Mouse (Mus musculus) hindbrain, embryonic 12.5 days (tissue): ENCODE data around the gene Gm8978. TPM values are rescaled to one million over a fixed set of nuclear protein-coding genes. Genes with fewer than 3 reads are reported as not detected.
"Not testable (repeated sequence)": the region's sequence is repeated elsewhere in the genome, so short reads cannot be mapped to it uniquely, and the experiment has no call there.

Experiments used
- ATAC-seq: fragments of 200-750 bp; cut with Nextera tagmentation; 2 replicates; pipeline ENCODE4 v1.8.0; 2017; ENCODE audit warnings: moderate TSS enrichment; ENCODE audit not compliant: low FRiP score
- H3K27ac ChIP-seq: fragments of 300-500 bp; sonication (generic); 2 replicates; pipeline ENCODE4 v1.5.1; 2016; ENCODE audit warnings: mild to moderate bottlenecking
- H3K27me3 ChIP-seq: fragments of 300-500 bp; sonication (generic); 2 replicates; pipeline ENCODE4 v1.6.1; 2016; ENCODE audit warnings: mild to moderate bottlenecking
- H3K36me3 ChIP-seq: fragments of 300-500 bp; sonication (generic); 2 replicates; pipeline ENCODE4 v1.6.1; 2016; ENCODE audit warnings: mild to moderate bottlenecking
- H3K4me1 ChIP-seq: fragments of 300-500 bp; sonication (generic); 2 replicates; pipeline ENCODE4 v1.6.1; 2016
- H3K4me2 ChIP-seq: fragments of 300-500 bp; sonication (generic); replicated peaks from 2 replicates; pipeline ENCODE4 v1.6.1; 2016; ENCODE audit warnings: mild to moderate bottlenecking
- H3K4me3 ChIP-seq: fragments of 300-500 bp; sonication (generic); 2 replicates; pipeline ENCODE4 v1.5.1; 2016; ENCODE audit warnings: mild to moderate bottlenecking
- H3K9ac ChIP-seq: fragments of 300-500 bp; sonication (generic); 2 replicates; pipeline ENCODE4 v1.6.1; 2016; ENCODE audit warnings: mild to moderate bottlenecking, moderate library complexity
- H3K9me3 ChIP-seq: fragments of 300-500 bp; sonication (generic); replicated peaks from 2 replicates; pipeline ENCODE4 v1.6.1; 2016; ENCODE audit warnings: mild to moderate bottlenecking
- WGBS: fragments of 180-500 bp; shearing (Covaris S2); methylation state at CpG from one replicate; pipeline ENCODE4 v1.1.7; 2016; 5-methylcytosine and 5-hydroxymethylcytosine counted together
- microRNA-seq: library from miRNA; unstranded; fragments of <30 nt; microRNA quantifications from one replicate; pipeline ENCODE4, GENCODE M21; 2017
- polyA plus RNA-seq: library from polyadenylated mRNA; unstranded; fragments of >200 nt; fragmentation: Nextera tagmentation; extraction: Ambion mirVana; gene quantifications from 2 replicates; pipeline ENCODE4 v1.2.1, GENCODE M21; 2016

The Gm8978 gene
- polyA plus RNA-seq = not detected in 2 replicates

- not testable (repeated sequence) for H3K27me3 ChIP-seq, ATAC-seq, H3K4me3 ChIP-seq, H3K9me3 ChIP-seq, H3K4me2 ChIP-seq, H3K4me1 ChIP-seq, H3K27ac ChIP-seq, H3K9ac ChIP-seq, H3K36me3 ChIP-seq
Measured at GRCm38 (mm10) chr19:33625152-33625551, at the start of gene Gm8978. Gene Gm8978 (minus strand): TSS chr19:33625252.

- peak overlapping the region; percentile 49 for H3K4me2 ChIP-seq
- peak; percentile 100 for ATAC-seq
- not testable (repeated sequence) for H3K9me3 ChIP-seq, H3K27me3 ChIP-seq, H3K4me1 ChIP-seq, H3K27ac ChIP-seq, H3K36me3 ChIP-seq
- H3K4me3 ChIP-seq = peak overlapping the region; percentile 39
- H3K9ac ChIP-seq = peak overlapping the region; percentile 49; the same call in 1 of the 2 replicates
- WGBS = 2% methylated on average over 10 of the region's 38 CpGs
Measured at GRCm38 (mm10) chr19:33589626-33590302, 35.3 kb downstream of the Gm8978 start.

- not testable (repeated sequence) for H3K9me3 ChIP-seq, H3K4me1 ChIP-seq, ATAC-seq, H3K36me3 ChIP-seq, H3K4me2 ChIP-seq, H3K27me3 ChIP-seq, H3K4me3 ChIP-seq, H3K27ac ChIP-seq, H3K9ac ChIP-seq
- 84% methylated on average over 5 of the region's 5 CpGs for WGBS
Measured at GRCm38 (mm10) chr19:33568551-33568950, 56.5 kb downstream of the Gm8978 start.

Small RNA genes within 50 kb of the gene (microRNA-seq; reads per million reads assigned to microRNA genes)
- not detected for gene Gm27440

Other genes starting within 250 kb of the Gm8978 start
- 8.1 and 9.1 TPM in 2 replicates for gene Rnls, start 233.0 kb downstream of the Gm8978 start, polyA plus RNA-seq
- gene Lipo4, start 107.5 kb downstream of the Gm8978 start, polyA plus RNA-seq = not detected in 2 replicates
- gene Lipo2, start 126.1 kb upstream of the Gm8978 start, polyA plus RNA-seq = 0.57 TPM in 1 of 2 replicates, not detected in the other
- gene Lipo3, start 136.7 kb upstream of the Gm8978 start, polyA plus RNA-seq = 13.4 and 13.8 TPM in 2 replicates
- not detected in 2 replicates for gene Lipo1, start 162.2 kb upstream of the Gm8978 start, polyA plus RNA-seq